Mouse (Mus musculus): ENCODE data around the gene Rnd2.

GRCm38 (mm10) chr11:101467477-101468262, 2.9 kb downstream of the Rnd2 start:
- TF ChIP-seq CTCF (IDR thresholded peaks at IDR 0.05) (peak; percentile 78), EP300 (IDR thresholded peaks at IDR 0.05) (no peak)

All from lung, postnatal 0 days (tissue).